ENCODE assay signal across 9 mouse cellular contexts in the genomic region with DNA sequence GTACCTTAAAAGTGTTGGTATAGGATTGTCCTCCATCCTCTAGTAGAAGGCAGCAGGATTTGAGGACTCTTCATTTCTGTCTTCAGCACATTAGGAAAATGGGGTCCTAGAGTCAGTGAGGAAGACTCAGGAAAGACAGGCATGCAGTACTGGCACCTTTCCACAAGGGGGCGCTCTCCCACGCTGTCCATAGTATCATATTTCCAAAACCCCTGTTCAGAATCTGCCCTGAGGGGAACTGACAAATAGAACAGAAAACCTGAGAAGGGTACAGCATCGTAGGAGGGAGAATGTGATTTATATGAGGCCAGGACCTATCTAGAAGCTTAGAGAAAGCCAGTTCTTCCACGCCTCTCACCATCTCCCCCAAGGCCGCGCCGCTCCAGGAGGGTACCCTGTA. TPM values are rescaled to one million over a fixed set of nuclear protein-coding genes. Genes with fewer than 3 reads are reported as not detected.
DNase-seq lines count a peak whose midpoint lies in the region; ATAC-seq and TF ChIP-seq lines count a peak whose summit lies in the region.
"Had no signal": no experiment of that assay in that cellular context is flagged by ENCODE, and none has a peak within 500 bp of the region (broad histone marks: within the 10 kb centered on the region; RNA-seq: fewer than 3 reads in every experiment).

No protein-coding gene starts in this region.

- H3K4me3 ChIP-seq in kidney, embryonic 16.5 days (ENCODE audit: low read length) = no peak overlapping the region
- no peak overlapping the region for H3K4me3 ChIP-seq in E14TG2a.4 (replicated peaks; ENCODE audit: low read length)
- H3K4me3 ChIP-seq in forebrain, embryonic 15.5 days = no peak overlapping the region

- H3K4me2 ChIP-seq in kidney, embryonic 16.5 days (replicated peaks; ENCODE audit: low read depth, low read length) = no peak overlapping the region
- H3K4me2 ChIP-seq in forebrain, embryonic 15.5 days (replicated peaks) = no peak overlapping the region

- ATAC-seq in kidney, embryonic 16.5 days (ENCODE audit: low FRiP score, low TSS enrichment) = no peak
- ATAC-seq in forebrain, embryonic 15.5 days (replicated peaks) = no peak

- H3K36me3 ChIP-seq in kidney, embryonic 16.5 days (ENCODE audit: insufficient read depth, low read length) = no peaks in the 10 kb centered on the region
- no peaks in the 10 kb centered on the region for H3K36me3 ChIP-seq in E14TG2a.4 (ENCODE audit: insufficient read depth, low read length)
- H3K36me3 ChIP-seq in forebrain, embryonic 15.5 days = no peaks in the 10 kb centered on the region

- no peak overlapping the region for H3K27ac ChIP-seq in kidney, embryonic 16.5 days (ENCODE audit: low read length)
- no peak overlapping the region for H3K27ac ChIP-seq in forebrain, embryonic 15.5 days (replicated peaks)

- peaks cover 5% of the 10 kb centered on the region for H3K4me1 ChIP-seq in kidney, embryonic 16.5 days (ENCODE audit: insufficient read depth, low read length)
- H3K4me1 ChIP-seq in E14TG2a.4 (replicated peaks; ENCODE audit: low read depth, low read length) = peaks cover 16% of the 10 kb centered on the region
- peaks cover 5% of the 10 kb centered on the region; the same call in 1 of the 2 replicates for H3K4me1 ChIP-seq in forebrain, embryonic 15.5 days

- peak; percentile 50 to 53 for DNase-seq in kidney, postnatal 4 days
- no peak for DNase-seq in brain, embryonic 14.5 days (ENCODE audit: low read depth)
- DNase-seq in retina, embryonic 14.5 days (ENCODE audit: low spot score) = peak; percentile 61
- no peak for DNase-seq in ovary, postnatal 14 days (ENCODE audit: low spot score)
- DNase-seq: left cerebral cortex, postnatal 4 days had no signal

- 30% methylated on average over 7 of the region's 7 CpGs for WGBS in kidney, embryonic 16.5 days
- 61% methylated on average over 7 of the region's 7 CpGs for WGBS in forebrain, embryonic 15.5 days

- H3K9me3 ChIP-seq in kidney, embryonic 16.5 days (ENCODE audit: low read length) = peaks cover 6% of the 10 kb centered on the region; the same call in 1 of the 2 replicates
- peaks cover 8% of the 10 kb centered on the region for H3K9me3 ChIP-seq in E14TG2a.4 (ENCODE audit: low read length)
- H3K9me3 ChIP-seq in forebrain, embryonic 15.5 days = no peaks in the 10 kb centered on the region

- H3K9ac ChIP-seq in kidney, embryonic 16.5 days (replicated peaks; ENCODE audit: low read length) = no peak overlapping the region
- H3K9ac ChIP-seq in forebrain, embryonic 15.5 days (replicated peaks) = no peak overlapping the region

- no peak for TF ChIP-seq POLR2A in brain, embryonic 14.5 days (IDR thresholded peaks at IDR 0.05; ENCODE audit: borderline replicate concordance, extremely low read depth, insufficient read depth, insufficient read length, poor library complexity, severe bottlenecking)

- peak; percentile 81 for TF ChIP-seq CTCF in E14TG2a.4 (conservative IDR thresholded peaks at IDR 0.05; ENCODE audit: low read length)
- TF ChIP-seq CTCF in brain, embryonic 14.5 days (IDR thresholded peaks at IDR 0.05; ENCODE audit: borderline replicate concordance, extremely low read depth, insufficient read depth, insufficient read length) = peak; percentile 81

- H3K27me3 ChIP-seq in kidney, embryonic 16.5 days (ENCODE audit: insufficient read depth, low read length) = peaks cover 16% of the 10 kb centered on the region; the same call in 1 of the 2 replicates
- H3K27me3 ChIP-seq in E14TG2a.4 (ENCODE audit: insufficient read depth, low read length) = peaks cover 12% of the 10 kb centered on the region
- H3K27me3 ChIP-seq in forebrain, embryonic 15.5 days = peaks cover 20% of the 10 kb centered on the region

RNA-seq across cellular contexts. Expression of gene Tlx1, which starts 24.3 kb away (rescaled TPM):
- polyA plus RNA-seq in kidney, embryonic 16.5 days (2015; fragmentation: Nextera tagmentation; extraction: Ambion mirVana) = not detected in 2 replicates
- 0.83 and 3.4 TPM in 2 replicates for polyA plus RNA-seq in brain, embryonic 14.5 days (2012; rRNA removed)
- not detected in 2 replicates for polyA plus RNA-seq in forebrain, embryonic 15.5 days (2015; fragmentation: Nextera tagmentation; extraction: Ambion mirVana)
- polyA plus RNA-seq: neural tube, embryonic 14.5 days had no signal

Comparison
In these comparisons a context has a peak if more than half of its experiments do, and no peak if none do; other contexts are left out.
1. DNase-seq: peak in kidney, postnatal 4 days (2 of 2) and retina, embryonic 14.5 days (single experiment); none in brain, embryonic 14.5 days (single experiment) and ovary, postnatal 14 days (single experiment).